Mouse (Mus musculus) embryo, embryonic 11 days (tissue): Measurements from ENCODE around the gene Rnf220.

Experiments used
- DNase-seq: peaks from one replicate; pipeline ENCODE4 v3.0.0-alpha.2; 2015

The Rnf220 gene

GRCm38 (mm10) chr4:117434336-117434735 is 62.5 kb downstream of the Rnf220 start:
- DNase-seq, result no peak

- DNase-seq, result no peak
Measured at GRCm38 (mm10) chr4:117429604-117430003, 67.2 kb downstream of the Rnf220 start.

- DNase-seq, result no peak
Measured at GRCm38 (mm10) chr4:117427540-117427939, 69.3 kb downstream of the Rnf220 start.

- DNase-seq, result no peak
Measured at GRCm38 (mm10) chr4:117421077-117421476, 75.8 kb downstream of the Rnf220 start.

GRCm38 (mm10) chr4:117416827-117417226 is 80.0 kb downstream of the Rnf220 start:
- no peak for DNase-seq

- DNase-seq, result no peak
Measured at GRCm38 (mm10) chr4:117410049-117410410, 86.8 kb downstream of the Rnf220 start.

GRCm38 (mm10) chr4:117409144-117410048 is 87.5 kb downstream of the Rnf220 start:
- peak; percentile 70 for DNase-seq

- no peak for DNase-seq
Measured at GRCm38 (mm10) chr4:117407945-117408344, 88.9 kb downstream of the Rnf220 start.

- DNase-seq, result peak; percentile 35
Measured at GRCm38 (mm10) chr4:117405999-117406398, 90.9 kb downstream of the Rnf220 start.

GRCm38 (mm10) chr4:117405211-117405610 is 91.6 kb downstream of the Rnf220 start:
- DNase-seq, result no peak

- DNase-seq, result no peak
Measured at GRCm38 (mm10) chr4:117403411-117403810, 93.4 kb downstream of the Rnf220 start.

- DNase-seq, result no peak
Measured at GRCm38 (mm10) chr4:117397128-117397527, 99.7 kb downstream of the Rnf220 start.

- DNase-seq, result peak; percentile 47
Measured at GRCm38 (mm10) chr4:117393027-117393426, 103.8 kb downstream of the Rnf220 start.

GRCm38 (mm10) chr4:117392391-117392790 is 104.5 kb downstream of the Rnf220 start:
- DNase-seq, result no peak

- peak; percentile 69 for DNase-seq
Measured at GRCm38 (mm10) chr4:117391966-117392365, 104.9 kb downstream of the Rnf220 start.

- DNase-seq, result no peak
Measured at GRCm38 (mm10) chr4:117390850-117391795, 105.7 kb downstream of the Rnf220 start.

- DNase-seq, result no peak
Measured at GRCm38 (mm10) chr4:117389264-117390054, 107.4 kb downstream of the Rnf220 start.

GRCm38 (mm10) chr4:117385247-117385646 is 111.6 kb downstream of the Rnf220 start:
- DNase-seq, result no peak

GRCm38 (mm10) chr4:117381846-117382245 is 115.0 kb downstream of the Rnf220 start:
- no peak for DNase-seq

GRCm38 (mm10) chr4:117380558-117380935 is 116.3 kb downstream of the Rnf220 start:
- DNase-seq, result no peak

GRCm38 (mm10) chr4:117379803-117380557 is 116.9 kb downstream of the Rnf220 start:
- DNase-seq, result no peak

- DNase-seq, result peak; percentile 52
Measured at GRCm38 (mm10) chr4:117374078-117374540, 122.7 kb downstream of the Rnf220 start.
